Mouse (Mus musculus): ENCODE results near the gene Adamts18. TPM values are rescaled to one million over a fixed set of nuclear protein-coding genes. Genes with fewer than 3 reads are reported as not detected.

The Adamts18 gene
- 5.1 and 5.7 TPM in 2 replicates for polyA plus RNA-seq (2016; fragmentation: Nextera tagmentation; extraction: Ambion mirVana)

GRCm38 (mm10) chr8:113848653-113849135 lies at the start of gene Adamts18:
Adamts18 (minus strand) TSS chr8:113848738.
- Histone ChIP-seq H3K36me3 (no peaks in the 10 kb centered on the region), H3K4me1 (peaks cover 37% of the 10 kb centered on the region), H3K27ac (peak within 1 kb of the TSS; percentile 66), H3K27me3 (ENCODE audit: low read depth, poor library complexity, severe bottlenecking) (peaks cover 65% of the 10 kb centered on the region), H3K4me3 (peak within 1 kb of the TSS; percentile 62), H3K9me3 (replicated peaks) (no peaks in the 10 kb centered on the region)
- DNase-seq (ENCODE audit: low spot score), result peak; percentile 71
- under 1% methylated on average over 32 of the region's 32 CpGs for WGBS

GRCm38 (mm10) chr8:113896446-113896845 lies 47.9 kb upstream of the Adamts18 start:
- Histone ChIP-seq H3K4me1 (no peaks in the 10 kb centered on the region), H3K27ac (no peak overlapping the region), H3K9me3 (replicated peaks) (no peaks in the 10 kb centered on the region), H3K4me3 (no peak overlapping the region), H3K27me3 (ENCODE audit: low read depth, poor library complexity, severe bottlenecking) (no peaks in the 10 kb centered on the region), H3K36me3 (no peaks in the 10 kb centered on the region)
- no peak for DNase-seq (ENCODE audit: low spot score)
- 92% methylated on average over 1 of the region's 1 CpGs for WGBS

GRCm38 (mm10) chr8:113891376-113891775 lies 42.8 kb upstream of the Adamts18 start:
- no peak overlapping the region for H3K4me3 ChIP-seq
- DNase-seq (ENCODE audit: low spot score), result no peak
- no peaks in the 10 kb centered on the region for H3K4me1 ChIP-seq
- H3K27me3 ChIP-seq (ENCODE audit: low read depth, poor library complexity, severe bottlenecking), result no peaks in the 10 kb centered on the region
- H3K9me3 ChIP-seq (replicated peaks), result no peaks in the 10 kb centered on the region
- 60% methylated on average over 3 of the region's 3 CpGs for WGBS
- no peaks in the 10 kb centered on the region for H3K36me3 ChIP-seq
- H3K27ac ChIP-seq, result no peak overlapping the region

- no peaks in the 10 kb centered on the region for H3K9me3 ChIP-seq (replicated peaks)
- DNase-seq (ENCODE audit: low spot score), result no peak
- H3K4me1 ChIP-seq, result 0 out of 2 replicates have a peak, but pooled peaks cover 3% of the 10 kb centered on the region
- H3K36me3 ChIP-seq, result no peaks in the 10 kb centered on the region
- H3K4me3 ChIP-seq, result no peak overlapping the region
- H3K27ac ChIP-seq, result no peak overlapping the region
- 96% methylated on average over 3 of the region's 3 CpGs for WGBS
- no peaks in the 10 kb centered on the region for H3K27me3 ChIP-seq (ENCODE audit: low read depth, poor library complexity, severe bottlenecking)
Measured at GRCm38 (mm10) chr8:113886509-113886908, 38.0 kb upstream of the Adamts18 start.

GRCm38 (mm10) chr8:113885101-113885500 lies 36.6 kb upstream of the Adamts18 start:
- Histone ChIP-seq H3K27ac (no peak overlapping the region), H3K4me1 (0 out of 2 replicates have a peak, but pooled peaks cover 3% of the 10 kb centered on the region), H3K9me3 (replicated peaks) (no peaks in the 10 kb centered on the region), H3K27me3 (ENCODE audit: low read depth, poor library complexity, severe bottlenecking) (no peaks in the 10 kb centered on the region), H3K4me3 (no peak overlapping the region), H3K36me3 (no peaks in the 10 kb centered on the region)
- 80% methylated on average over 2 of the region's 2 CpGs for WGBS
- DNase-seq (ENCODE audit: low spot score), result no peak

- no peaks in the 10 kb centered on the region for H3K36me3 ChIP-seq
- no peaks in the 10 kb centered on the region for H3K9me3 ChIP-seq (replicated peaks)
- WGBS, result 47% methylated on average over 7 of the region's 7 CpGs
- no peak overlapping the region for H3K27ac ChIP-seq
- no peak overlapping the region for H3K4me3 ChIP-seq
- H3K4me1 ChIP-seq, result 0 out of 2 replicates have a peak, but pooled peaks cover 3% of the 10 kb centered on the region
- H3K27me3 ChIP-seq (ENCODE audit: low read depth, poor library complexity, severe bottlenecking), result no peaks in the 10 kb centered on the region
- no peak for DNase-seq (ENCODE audit: low spot score)
Measured at GRCm38 (mm10) chr8:113883994-113884393, 35.5 kb upstream of the Adamts18 start.

GRCm38 (mm10) chr8:113882558-113882957 lies 34.0 kb upstream of the Adamts18 start:
- Histone ChIP-seq H3K27ac (no peak overlapping the region), H3K27me3 (ENCODE audit: low read depth, poor library complexity, severe bottlenecking) (no peaks in the 10 kb centered on the region), H3K4me3 (no peak overlapping the region), H3K36me3 (no peaks in the 10 kb centered on the region), H3K4me1 (0 out of 2 replicates have a peak, but pooled peaks cover 3% of the 10 kb centered on the region), H3K9me3 (replicated peaks) (no peaks in the 10 kb centered on the region)
- 61% methylated on average over 2 of the region's 2 CpGs for WGBS
- no peak for DNase-seq (ENCODE audit: low spot score)

- no peaks in the 10 kb centered on the region for H3K27me3 ChIP-seq (ENCODE audit: low read depth, poor library complexity, severe bottlenecking)
- 0 out of 2 replicates have a peak, but pooled peaks cover 3% of the 10 kb centered on the region for H3K4me1 ChIP-seq
- H3K9me3 ChIP-seq (replicated peaks), result no peaks in the 10 kb centered on the region
- no peak overlapping the region for H3K27ac ChIP-seq
- H3K4me3 ChIP-seq, result no peak overlapping the region
- H3K36me3 ChIP-seq, result no peaks in the 10 kb centered on the region
- WGBS, result 72% methylated on average over 3 of the region's 3 CpGs
- DNase-seq (ENCODE audit: low spot score), result no peak
Measured at GRCm38 (mm10) chr8:113878411-113879006, 30.0 kb upstream of the Adamts18 start.

GRCm38 (mm10) chr8:113873446-113874120 lies 25.0 kb upstream of the Adamts18 start:
- no peaks in the 10 kb centered on the region for H3K4me1 ChIP-seq
- H3K27me3 ChIP-seq (ENCODE audit: low read depth, poor library complexity, severe bottlenecking), result no peaks in the 10 kb centered on the region
- H3K27ac ChIP-seq, result no peak overlapping the region
- no peaks in the 10 kb centered on the region for H3K36me3 ChIP-seq
- DNase-seq (ENCODE audit: low spot score), result no peak
- no peaks in the 10 kb centered on the region for H3K9me3 ChIP-seq (replicated peaks)
- no peak overlapping the region for H3K4me3 ChIP-seq
- 89% methylated on average over 12 of the region's 12 CpGs for WGBS

GRCm38 (mm10) chr8:113872436-113872835 lies 23.9 kb upstream of the Adamts18 start:
- H3K4me1 ChIP-seq, result no peaks in the 10 kb centered on the region
- no peaks in the 10 kb centered on the region for H3K36me3 ChIP-seq
- no peak overlapping the region for H3K4me3 ChIP-seq
- H3K27ac ChIP-seq, result no peak overlapping the region
- 91% methylated on average over 6 of the region's 6 CpGs for WGBS
- DNase-seq (ENCODE audit: low spot score), result no peak
- H3K9me3 ChIP-seq (replicated peaks), result no peaks in the 10 kb centered on the region
- H3K27me3 ChIP-seq (ENCODE audit: low read depth, poor library complexity, severe bottlenecking), result no peaks in the 10 kb centered on the region

GRCm38 (mm10) chr8:113866530-113866929 lies 18.0 kb upstream of the Adamts18 start:
- WGBS, result 84% methylated on average over 4 of the region's 4 CpGs
- H3K27me3 ChIP-seq (ENCODE audit: low read depth, poor library complexity, severe bottlenecking), result no peaks in the 10 kb centered on the region
- no peaks in the 10 kb centered on the region for H3K9me3 ChIP-seq (replicated peaks)
- H3K4me3 ChIP-seq, result no peak overlapping the region
- no peak for DNase-seq (ENCODE audit: low spot score)
- no peak overlapping the region for H3K27ac ChIP-seq
- no peaks in the 10 kb centered on the region for H3K4me1 ChIP-seq
- H3K36me3 ChIP-seq, result no peaks in the 10 kb centered on the region

GRCm38 (mm10) chr8:113865326-113866093 lies 17.0 kb upstream of the Adamts18 start:
- WGBS, result 88% methylated on average over 13 of the region's 13 CpGs
- H3K27ac ChIP-seq, result no peak overlapping the region
- no peaks in the 10 kb centered on the region for H3K9me3 ChIP-seq (replicated peaks)
- H3K4me3 ChIP-seq, result no peak overlapping the region
- DNase-seq (ENCODE audit: low spot score), result no peak
- no peaks in the 10 kb centered on the region for H3K36me3 ChIP-seq
- H3K27me3 ChIP-seq (ENCODE audit: low read depth, poor library complexity, severe bottlenecking), result no peaks in the 10 kb centered on the region
- no peaks in the 10 kb centered on the region for H3K4me1 ChIP-seq

Data from limb, embryonic 10.5 days (tissue).